Mouse (Mus musculus) common myeloid progenitor, adult 5-6 weeks (primary cell): ENCODE data around the gene Tns3. TPM values are rescaled to one million over a fixed set of nuclear protein-coding genes. Genes with fewer than 3 reads are reported as not detected.

Source experiments
- ATAC-seq: replicated peaks from 2 replicates; pipeline ENCODE4 v1.8.0; 2016; ENCODE audit warnings: low read depth, mild to moderate bottlenecking, moderate TSS enrichment, inconsistent platforms; ENCODE audit not compliant: poor library complexity, severe bottlenecking
- total RNA-seq: library from RNA; stranded (forward); fragments of 200-1000, 187-1606 nt; gene quantifications from 2 replicates; pipeline ENCODE4 v1.2.3, GENCODE M21; 2017

The Tns3 gene
- total RNA-seq, result 9.9 and 16.8 TPM in 2 replicates

- no peak; the same call in 1 of the 2 replicates for ATAC-seq
Measured at GRCm38 (mm10) chr11:8664393-8664743, at the start of gene Tns3. Gene Tns3, minus strand, starts transcription at chr11:8664535.

GRCm38 (mm10) chr11:8706246-8707041, 42.1 kb upstream of the Tns3 start:
- ATAC-seq, result no peak

- no peak for ATAC-seq
Measured at GRCm38 (mm10) chr11:8705156-8705555, 40.8 kb upstream of the Tns3 start.

DNA sequence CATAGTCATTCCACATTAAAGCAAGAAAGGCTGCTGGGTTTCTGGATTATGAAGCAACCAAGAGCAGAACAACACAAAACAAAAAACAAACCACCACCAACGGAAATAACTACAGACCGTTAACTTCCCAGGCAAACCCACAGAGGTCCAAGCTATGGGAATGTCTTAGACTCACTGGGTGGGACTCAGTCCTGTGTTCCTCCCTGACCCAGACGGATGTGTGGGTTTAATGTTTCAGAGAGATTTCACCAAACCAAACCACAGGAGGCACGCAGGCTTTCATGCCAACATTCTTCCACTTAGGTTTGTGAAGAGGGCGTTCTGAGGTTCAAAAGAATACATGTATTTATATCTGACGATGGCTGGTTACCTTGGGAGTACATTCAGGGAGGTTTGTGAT, 39.5 kb upstream of the Tns3 start:
- peak; percentile 65 for ATAC-seq

GRCm38 (mm10) chr11:8702532-8702886, 38.2 kb upstream of the Tns3 start:
- ATAC-seq, result no peak

DNA sequence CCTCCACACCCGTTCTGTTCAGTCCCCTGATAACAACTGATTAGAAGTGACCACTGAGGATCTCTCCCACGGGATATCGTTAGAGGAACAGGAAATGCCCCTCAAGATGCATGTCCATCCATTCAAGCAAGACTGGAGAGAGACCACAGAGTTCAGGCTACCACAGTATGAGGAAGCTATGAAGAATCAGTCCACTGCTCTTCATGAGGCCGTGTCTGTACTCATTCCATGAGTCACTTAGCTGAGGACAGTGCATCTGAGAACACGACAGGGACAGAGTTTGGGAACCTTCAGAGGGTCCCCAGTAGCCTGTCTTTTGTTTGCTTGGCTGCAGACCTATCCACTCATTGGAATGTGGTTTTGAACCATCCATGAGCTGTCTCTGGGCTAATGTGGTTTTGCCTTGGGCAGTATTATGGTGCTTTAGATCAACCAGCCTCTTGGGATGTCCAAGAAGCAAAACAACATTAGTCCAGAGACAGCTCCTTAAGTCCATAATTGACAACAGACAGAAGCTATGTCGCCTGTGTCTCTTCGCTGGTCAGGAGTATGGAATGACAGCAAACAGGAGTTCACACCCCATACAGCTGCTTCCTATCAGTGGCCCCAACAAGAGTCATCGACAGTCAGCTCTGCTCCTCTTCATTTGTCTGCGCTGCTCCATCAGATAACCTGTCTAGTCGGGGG, 37.7 kb upstream of the Tns3 start:
- ATAC-seq, result peak; percentile 51

DNA sequence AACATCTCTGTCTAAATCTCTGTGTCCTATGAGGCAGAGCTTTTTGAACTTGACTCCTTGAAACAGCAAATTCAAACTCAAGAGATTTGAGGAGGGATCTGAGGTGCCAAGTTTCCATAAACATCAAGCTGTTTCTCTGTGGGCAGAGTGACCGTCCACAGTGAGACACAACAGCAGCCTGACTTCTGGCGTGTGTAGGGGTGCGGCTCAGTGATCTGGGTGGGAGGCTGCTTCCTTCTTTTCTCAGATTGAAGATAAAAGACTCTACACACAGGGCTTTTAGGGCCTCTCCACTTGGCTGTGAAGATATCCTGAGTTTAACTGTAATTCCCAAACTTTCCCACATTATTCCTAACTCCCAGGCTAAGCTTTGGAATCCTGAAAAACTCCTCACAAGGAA, 37.1 kb upstream of the Tns3 start:
- peak; percentile 31; the same call in 1 of the 2 replicates for ATAC-seq

- 0 out of 2 replicates have a peak, but pooled peaks have one; percentile 24 for ATAC-seq
Measured at GRCm38 (mm10) chr11:8700641-8701221, 36.4 kb upstream of the Tns3 start.

GRCm38 (mm10) chr11:8699777-8700176, 35.4 kb upstream of the Tns3 start:
- ATAC-seq, result no peak

DNA sequence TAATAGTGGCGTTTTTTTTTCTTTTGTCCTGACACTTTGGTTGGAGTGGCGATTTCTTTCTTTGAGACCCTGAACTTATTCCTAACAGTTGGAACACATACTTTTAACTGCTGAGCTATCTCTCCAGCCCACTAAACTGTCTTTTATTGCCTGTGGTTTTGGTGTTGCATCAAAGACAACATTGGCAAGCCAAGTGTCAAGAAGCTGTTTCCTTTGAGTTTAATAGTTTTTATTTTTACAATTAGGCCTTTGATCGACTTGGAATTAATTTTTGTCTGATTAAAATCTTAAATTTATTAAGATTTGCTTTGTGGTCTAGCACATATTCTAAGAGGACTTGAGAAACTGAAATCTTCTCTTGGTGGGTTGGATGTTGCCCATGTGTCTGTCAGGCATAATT, 33.3 kb upstream of the Tns3 start:
- ATAC-seq, result no peak

DNA sequence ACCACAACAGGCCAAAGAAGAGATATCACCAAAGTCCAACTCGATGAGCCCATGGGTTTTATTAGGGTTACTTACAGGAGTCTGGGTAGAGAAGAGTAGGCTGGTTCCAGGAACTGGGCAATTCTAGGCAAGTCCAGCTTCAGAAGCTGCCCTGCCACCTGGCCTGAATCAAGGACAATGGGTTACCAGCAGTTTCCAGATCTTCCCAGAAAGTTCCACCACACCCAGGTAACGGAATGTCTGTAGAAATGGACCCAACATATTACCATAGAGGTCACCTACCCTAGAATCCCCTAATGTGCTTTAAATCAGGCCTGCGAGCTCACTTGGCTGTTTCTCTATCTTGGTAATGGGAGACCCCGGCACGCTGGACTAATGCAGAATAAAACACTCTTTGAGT, 29.8 kb upstream of the Tns3 start:
- ATAC-seq, result no peak

- peak; percentile 10; the same call in 1 of the 2 replicates for ATAC-seq
Measured at GRCm38 (mm10) chr11:8692536-8693471, 28.5 kb upstream of the Tns3 start.

DNA sequence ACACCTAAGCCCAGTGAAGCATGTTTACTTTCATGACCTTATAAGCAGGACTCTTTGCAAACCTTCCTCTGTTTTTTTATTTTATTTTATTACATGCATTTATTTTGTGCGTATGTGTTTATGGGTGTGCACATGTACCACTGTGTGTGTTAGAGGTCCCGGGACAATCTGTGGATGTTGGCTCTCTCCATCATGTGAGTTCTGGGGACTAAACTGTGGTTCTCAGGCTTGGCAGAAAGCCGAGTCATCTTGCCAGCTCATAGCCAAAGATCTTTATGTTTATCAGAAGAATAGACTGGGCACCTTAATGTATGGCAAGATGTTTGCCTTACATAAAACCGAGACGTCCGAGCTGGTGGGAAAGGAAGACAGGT, 27.8 kb upstream of the Tns3 start:
- ATAC-seq, result no peak

GRCm38 (mm10) chr11:8691605-8692004, 27.3 kb upstream of the Tns3 start:
- no peak for ATAC-seq

- no peak for ATAC-seq
Measured at GRCm38 (mm10) chr11:8690633-8691032, 26.3 kb upstream of the Tns3 start.

DNA sequence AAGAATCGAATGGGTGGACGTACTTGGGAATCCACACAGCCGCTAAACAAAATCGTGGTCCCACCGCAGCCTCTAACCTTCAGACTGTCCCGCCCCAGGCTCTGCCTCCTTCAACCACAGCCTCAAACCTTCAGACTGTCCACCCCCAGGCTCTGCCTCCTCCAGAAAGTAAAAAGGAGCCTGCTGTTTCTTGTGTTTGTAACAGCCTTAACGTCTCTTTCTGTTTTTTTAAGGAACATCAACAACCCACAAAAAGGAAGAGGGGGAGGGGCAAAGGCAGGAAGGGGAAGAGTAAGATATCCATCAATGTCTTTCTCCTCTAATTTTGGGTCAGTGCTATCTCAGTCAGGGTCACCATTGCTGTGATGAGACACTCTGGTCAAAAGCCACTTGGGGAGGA, 25.2 kb upstream of the Tns3 start:
- peak; percentile 53 for ATAC-seq

- ATAC-seq, result peak; percentile 43
Measured at GRCm38 (mm10) chr11:8688907-8689306, 24.6 kb upstream of the Tns3 start.

GRCm38 (mm10) chr11:8686501-8686900, 22.2 kb upstream of the Tns3 start:
- no peak for ATAC-seq

DNA sequence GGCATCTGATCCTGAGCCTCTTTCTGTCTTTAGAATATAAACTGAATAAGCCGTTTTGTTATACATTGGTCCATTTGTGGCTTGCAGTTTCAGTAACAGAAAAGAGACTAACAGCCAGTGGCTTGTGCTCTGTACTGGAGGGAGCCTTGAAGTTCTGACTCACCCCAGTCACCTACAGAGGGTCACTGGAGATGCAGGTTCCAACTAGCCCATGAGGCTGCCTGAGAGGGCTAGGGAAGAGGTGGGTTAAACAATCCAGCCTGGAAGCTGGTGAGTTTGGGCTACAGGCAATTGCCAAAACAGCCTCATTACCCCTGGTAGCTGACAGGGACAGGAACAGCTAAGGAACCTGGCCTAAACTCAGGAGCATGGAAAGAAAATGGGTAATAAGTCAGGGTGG, 21.7 kb upstream of the Tns3 start:
- no peak for ATAC-seq

DNA sequence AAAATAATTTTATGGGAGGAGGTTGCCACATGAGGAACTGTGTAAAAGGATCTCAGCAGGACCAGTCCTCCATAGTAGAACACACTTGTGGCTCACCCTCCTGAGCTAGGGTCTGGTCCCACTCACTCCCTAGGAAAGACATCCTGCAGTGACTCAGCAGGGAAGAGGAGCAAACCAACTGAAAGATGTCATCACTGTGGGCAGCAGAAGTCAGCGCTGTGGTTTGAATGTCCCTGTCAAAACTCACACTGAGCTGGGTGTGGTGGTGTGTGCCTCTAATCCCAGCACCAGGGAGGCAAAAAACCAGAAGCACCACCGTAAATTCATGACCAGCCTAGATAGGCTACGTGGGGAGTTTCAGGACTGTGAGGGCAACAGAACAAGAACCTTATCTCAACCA, 20.9 kb upstream of the Tns3 start:
- ATAC-seq, result peak; percentile 50
